Mouse (Mus musculus): ENCODE data around the gene Gsg1l2.

DNA sequence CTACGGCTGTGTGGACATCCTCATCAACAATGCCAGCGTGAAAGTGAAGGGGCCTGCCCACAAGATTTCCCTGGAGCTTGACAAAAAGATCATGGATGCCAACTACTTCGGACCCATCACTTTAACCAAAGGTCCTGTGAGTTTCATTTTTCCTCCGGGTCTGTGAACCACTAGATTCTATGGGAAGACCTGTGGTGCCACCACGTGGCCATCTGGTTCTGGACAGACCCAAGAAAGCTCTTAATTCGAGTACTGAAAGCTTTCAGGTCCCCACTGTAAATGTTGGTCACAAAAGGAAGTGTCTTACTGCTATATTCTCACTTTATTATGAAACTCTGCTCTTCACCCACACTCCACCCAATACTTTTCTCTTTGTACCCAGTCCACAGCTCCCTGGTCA lies 37.1 kb downstream of the Gsg1l2 start:
- TF ChIP-seq POLR2A (IDR thresholded peaks at IDR 0.05; ENCODE audit: insufficient read length, low read depth) (no peak), MYOG (IDR thresholded peaks at IDR 0.05; ENCODE audit: control insufficient read depth in 1 of 3, insufficient read depth in 1 of 3, insufficient read length in 2 of 3, low read depth in 2 of 3) (no peak), MAX (IDR thresholded peaks at IDR 0.05; ENCODE audit: low read depth) (no peak), MYOD1 (IDR thresholded peaks at IDR 0.05; ENCODE audit: control insufficient read depth in 1 of 3, insufficient read length in 2 of 3, low read depth in 2 of 3) (no peak), TCF12 (IDR thresholded peaks at IDR 0.05; ENCODE audit: insufficient read depth, poor library complexity, severe bottlenecking) (no peak)

Data from myocyte (in vitro differentiated cells).